Mouse (Mus musculus) right cerebral cortex, adult 2 months (tissue): Measurements from ENCODE around the gene Utp18.
"Not testable (repeated sequence)": the region's sequence is repeated elsewhere in the genome, so short reads cannot be mapped to it uniquely, and the experiment has no call there.

ENCODE experiments used
- DNase-seq, 2 experiments: peaks; one replicate each; pipeline ENCODE4 v3.0.0; 2021 to 2022; ENCODE audit warnings: low spot score in 2 of 2

Utp18 gene

DNA sequence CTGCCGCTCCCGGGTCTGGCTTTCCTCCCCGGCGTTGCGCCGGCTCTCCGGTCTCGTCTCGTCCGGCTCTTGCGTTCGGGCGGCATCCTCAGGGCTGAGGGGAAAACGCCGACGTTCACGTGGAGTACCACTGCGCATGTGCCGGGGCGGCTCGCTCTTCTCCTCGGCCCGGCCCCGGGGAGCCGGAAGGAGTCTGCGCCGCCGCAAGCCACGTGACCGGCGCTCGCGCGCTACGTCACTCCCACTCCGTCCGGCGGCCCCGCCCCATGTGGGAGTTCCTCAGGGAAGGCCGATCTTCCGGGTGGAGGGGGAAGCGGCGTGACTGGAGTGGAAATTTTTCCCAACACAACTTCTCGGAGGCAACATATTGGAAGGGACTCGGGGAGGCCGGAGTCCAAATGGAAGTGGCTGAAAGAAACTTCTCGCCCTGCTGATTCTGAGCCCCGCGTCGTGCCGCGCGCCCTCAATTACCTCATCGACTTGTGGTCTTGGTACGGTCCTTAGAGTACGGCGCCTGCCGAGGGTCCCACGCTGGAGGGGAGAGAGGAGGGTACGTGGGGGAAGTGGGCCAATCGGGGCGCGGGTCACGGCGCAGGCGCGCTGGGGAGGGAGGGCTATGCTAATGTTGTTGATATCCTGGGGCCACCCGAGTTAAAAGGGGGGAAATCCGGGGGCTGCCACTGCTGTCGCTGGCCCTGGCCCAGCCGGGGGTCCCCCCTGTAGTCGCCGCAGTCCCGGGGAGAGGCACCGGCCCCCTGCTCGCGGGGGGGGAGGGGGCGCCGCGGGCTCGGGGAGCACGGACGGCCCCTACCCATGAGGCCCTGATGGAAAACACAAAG lies at the start of gene Utp18, which contains the start of gene Mbtd1:
Gene Utp18, minus strand, starts transcription at position 195 of the 839 bp plus-strand sequence.
Gene Mbtd1, plus strand, starts transcription at position 281 of the 839 bp plus-strand sequence.
- DNase-seq, result peak; percentile 98 to 99

DNA sequence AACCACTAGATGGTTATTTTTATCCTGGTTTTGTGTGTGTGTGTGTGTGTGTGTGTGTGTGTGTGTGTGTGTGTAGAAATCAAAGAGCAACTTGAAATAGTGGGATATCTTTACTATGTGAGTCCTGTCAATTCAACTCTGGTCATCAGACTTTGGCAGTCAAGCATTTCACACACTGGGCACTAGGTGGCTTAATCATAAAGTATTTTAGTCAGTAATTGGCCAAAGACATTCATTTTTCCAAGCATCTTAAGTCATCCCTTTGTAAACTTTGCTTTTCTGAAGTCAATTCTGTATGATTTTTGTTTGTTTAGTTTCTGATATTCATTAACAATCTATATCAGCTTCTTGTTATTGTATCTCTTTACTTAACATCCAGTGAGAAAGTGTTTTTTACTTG lies 43.5 kb upstream of the Utp18 start:
- DNase-seq, result no peak

DNA sequence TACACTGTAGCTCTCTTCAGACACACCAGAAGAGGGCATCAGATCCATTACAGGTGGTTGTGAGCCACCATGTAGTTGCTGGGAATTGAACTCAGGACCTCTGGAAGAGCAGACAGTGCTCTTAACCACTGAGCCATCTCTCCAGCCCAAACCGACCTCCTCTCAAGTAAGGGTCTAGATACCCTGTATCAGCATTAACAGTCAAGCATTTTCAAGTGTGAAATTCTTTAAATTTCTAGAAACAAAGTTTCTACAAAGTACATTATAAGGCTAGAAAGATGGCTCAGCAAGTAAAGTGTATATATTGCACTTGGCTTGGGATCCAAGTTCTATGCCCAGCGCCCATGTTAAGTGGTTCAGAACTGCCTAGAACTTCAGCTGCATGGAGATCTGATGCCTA lies 29.5 kb upstream of the Utp18 start:
- not testable (repeated sequence) for DNase-seq

DNA sequence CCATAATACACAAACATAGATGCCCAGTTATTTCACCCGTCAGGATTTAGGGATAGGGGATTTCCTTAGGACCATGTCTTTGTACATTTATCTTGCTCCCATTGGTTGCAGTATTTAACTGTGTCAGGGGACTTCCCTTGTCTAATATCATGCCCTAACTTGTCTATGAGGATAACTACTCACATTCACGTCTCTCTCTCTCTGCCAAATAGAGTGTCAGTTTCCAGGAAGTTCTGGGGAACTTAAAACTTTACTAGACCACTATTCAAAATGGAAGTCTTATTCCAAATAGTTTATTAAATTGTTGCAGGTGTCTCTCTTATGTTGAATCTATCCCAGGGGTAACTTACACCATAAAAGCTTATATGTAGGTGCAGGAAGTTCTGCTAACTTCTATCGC lies 26.0 kb upstream of the Utp18 start:
- DNase-seq, result no peak

DNA sequence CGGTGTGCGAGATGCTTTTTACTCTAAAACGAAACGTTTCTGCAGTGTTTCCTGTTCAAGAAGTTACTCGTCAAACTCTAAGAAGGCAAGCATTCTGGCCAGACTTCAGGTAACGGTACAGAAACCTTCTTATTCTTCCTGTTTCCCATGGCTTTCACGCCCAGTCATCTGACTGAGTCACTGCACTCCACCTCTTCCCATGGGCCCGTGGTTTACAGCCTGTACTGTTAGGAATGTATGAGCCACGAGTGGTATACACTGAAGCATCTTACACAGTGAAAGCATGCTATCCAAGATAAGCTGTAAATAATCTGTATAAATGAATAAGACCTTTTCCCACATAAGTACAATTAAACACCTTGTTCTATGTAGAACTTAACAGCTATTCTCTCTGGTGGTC lies 23.3 kb upstream of the Utp18 start:
- DNase-seq, result no peak

DNA sequence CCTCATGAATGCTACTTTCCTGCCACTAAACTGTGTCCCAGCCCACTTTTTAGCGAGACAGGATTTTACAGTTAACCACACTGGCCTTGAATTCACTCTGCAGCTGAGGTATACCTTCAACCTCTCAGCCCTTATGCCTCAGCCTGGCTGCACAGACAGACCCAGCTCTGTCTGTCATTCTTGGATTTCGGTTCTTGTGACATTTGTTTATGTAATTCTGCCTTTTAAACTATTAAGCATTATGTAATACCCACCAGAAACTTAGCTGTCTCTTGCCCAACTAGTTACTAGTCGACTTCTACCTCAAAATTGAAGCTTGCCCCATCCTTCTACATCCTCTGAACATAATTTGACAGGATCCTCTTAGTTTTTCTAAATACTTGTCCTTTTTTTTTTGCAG lies 22.3 kb upstream of the Utp18 start:
- DNase-seq, result no peak

DNA sequence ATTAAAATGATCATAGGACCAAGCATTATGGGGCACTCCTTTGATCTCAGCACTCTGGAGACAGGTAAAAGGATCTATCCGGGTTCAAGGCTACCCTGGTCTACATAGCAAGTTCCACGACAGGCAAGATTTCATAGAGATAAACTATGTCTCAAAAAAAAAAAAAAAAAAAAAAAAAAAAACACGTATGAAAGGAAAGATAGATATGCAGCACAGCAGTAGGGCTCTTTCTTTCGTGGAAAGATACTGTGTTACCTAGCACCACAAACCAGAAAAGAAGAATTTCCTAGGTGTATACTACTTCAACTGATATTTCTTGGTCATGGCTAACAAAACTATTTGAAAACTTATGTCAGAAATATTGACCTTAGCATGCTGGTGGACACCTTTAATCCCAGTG lies 21.3 kb upstream of the Utp18 start:
- DNase-seq, result no peak

DNA sequence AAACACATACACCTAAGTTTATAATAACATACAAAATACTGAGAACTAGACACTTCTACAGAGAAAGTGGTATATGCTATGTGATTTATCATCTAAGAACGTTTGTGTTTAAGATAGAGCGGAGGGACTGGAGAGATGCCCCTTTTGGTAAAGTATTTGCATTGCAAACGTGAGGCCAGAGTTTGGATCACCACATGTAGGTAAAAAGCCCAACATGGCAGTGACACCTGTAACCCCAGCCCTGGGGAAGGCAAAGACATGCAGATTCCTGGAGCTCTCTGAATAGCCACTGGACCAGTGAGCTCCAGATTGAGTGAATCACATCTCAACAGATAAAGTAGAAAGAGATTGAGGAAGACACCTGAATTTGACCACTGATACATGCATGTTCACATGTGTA lies 12.2 kb upstream of the Utp18 start:
- DNase-seq, result no peak

DNA sequence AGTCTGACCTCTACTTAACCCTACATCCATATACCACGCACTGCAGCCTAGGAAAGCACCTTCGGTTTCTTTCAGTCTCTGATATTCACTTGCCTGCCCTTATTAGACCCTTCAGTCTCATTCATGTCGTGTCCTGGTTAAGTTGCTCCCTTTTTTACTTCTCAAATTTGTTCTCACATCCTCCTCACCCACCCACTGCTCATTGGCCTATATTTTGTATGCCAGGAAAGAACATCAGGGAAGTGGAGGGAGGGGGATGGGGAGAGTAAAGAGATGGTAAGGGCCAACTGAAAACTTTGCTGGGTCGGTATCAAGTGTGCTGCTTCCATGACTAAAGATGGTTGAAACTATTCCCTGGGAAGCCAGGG lies 1.5 kb upstream of the Utp18 start:
- peak in 1 of 2 experiments; percentile 18 for DNase-seq

DNA sequence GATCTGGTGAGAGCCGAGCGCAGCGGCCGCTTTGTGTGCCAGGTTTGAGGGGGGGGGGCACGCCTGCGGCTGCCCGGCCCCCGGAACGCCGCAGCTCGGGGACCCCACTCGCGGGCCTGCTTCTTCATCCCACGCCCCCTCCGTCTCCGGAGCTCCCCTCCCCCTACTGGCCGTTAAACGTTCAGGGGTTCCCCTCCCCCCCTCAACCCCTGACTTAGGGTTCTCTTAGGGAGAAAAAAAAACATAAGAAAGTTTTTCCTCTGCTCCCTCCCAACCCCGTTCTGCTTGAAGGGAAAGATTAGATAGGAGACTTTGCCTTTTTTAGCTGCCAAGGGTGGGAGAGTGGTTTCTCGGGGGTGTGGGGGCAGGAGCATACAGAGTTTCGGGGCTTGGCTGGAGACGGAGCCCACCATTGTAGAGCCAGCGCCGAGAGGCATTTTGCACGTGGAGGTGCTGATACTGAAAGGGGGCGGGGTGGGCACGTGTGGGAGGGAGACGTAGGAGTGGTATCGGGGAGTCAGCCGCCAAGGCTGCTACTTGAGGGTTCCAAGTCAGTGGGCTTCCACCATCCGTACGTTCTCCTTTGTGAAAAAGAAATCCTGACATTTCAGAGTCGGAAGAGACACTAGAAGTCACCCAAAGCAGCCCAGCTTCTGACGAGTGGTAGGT lies 979 bp upstream of the Utp18 start:
- peak in 1 of 2 experiments; percentile 15 for DNase-seq

DNA sequence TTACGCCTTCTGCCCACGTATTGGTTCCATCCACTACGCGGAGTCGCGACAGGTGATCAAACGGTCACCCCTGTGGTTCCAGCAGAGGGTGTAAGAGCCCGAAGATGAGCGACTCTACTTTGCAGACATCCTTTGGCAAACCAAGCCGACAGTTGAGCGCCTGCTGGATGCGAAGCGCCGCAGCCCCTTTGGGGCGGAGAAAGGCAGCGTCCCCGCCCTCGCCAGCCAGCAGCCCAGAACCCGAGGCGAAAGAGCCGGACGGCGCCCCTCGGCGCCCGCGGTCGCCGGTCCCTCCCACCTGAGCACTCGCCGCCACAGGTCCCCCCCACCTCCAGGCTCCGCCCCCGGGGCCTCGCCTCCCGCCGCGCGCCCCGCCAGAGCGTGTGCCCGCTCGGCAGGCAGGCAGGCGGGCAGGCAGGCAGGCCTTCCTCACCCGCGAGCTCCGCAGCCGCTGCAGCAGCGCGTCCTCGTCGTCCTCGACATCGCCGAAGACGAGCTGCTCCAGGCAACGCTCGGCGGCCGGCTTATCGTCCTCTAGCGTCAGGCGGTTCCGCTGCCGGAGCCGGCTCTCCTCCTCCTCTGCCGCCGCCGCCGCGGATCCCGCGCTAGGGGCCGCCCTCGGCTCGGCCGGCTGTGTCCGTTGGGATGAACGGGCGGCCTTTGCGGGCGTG lies 530 bp downstream of the Utp18 start:
- DNase-seq, result peak; percentile 41

DNA sequence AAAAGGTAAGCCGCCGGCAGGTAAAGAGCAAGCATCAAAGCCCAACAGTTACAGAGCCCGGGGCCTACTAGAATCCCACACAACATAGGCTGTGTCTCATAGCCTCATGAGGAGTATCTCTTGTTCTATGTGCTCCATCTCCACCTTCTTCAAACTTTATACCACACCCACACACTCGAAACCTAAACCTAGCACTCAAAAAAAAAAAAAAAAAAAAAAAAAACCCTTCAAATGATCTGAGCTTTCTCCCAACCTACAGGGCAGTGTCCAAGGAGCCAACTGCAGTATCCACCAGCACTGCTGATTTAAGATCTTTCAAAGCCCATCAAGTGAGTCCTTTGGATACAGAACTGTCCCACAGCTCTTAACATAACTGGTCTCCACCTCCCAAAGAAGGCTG lies 1.5 kb downstream of the Utp18 start:
- DNase-seq, result no peak

DNA sequence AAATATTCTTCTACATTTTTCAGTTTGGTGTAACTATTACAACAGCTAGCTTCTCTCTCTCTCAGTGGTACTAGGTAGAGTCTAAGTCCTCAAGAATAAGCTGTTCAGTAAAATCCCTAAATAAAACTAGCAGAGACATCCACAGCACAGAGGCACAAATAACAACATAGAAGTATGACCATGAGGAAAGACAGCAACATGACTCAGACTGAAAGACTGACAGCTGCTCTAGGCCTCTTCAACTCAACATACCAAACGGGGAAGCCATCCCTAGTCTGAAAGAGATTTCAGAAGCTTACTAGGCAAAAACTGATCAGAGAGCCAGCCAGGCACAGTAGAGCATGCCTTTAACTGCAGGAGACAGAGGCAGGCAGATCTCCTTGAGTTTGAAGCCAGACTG lies 22.9 kb downstream of the Utp18 start:
- no peak for DNase-seq

DNA sequence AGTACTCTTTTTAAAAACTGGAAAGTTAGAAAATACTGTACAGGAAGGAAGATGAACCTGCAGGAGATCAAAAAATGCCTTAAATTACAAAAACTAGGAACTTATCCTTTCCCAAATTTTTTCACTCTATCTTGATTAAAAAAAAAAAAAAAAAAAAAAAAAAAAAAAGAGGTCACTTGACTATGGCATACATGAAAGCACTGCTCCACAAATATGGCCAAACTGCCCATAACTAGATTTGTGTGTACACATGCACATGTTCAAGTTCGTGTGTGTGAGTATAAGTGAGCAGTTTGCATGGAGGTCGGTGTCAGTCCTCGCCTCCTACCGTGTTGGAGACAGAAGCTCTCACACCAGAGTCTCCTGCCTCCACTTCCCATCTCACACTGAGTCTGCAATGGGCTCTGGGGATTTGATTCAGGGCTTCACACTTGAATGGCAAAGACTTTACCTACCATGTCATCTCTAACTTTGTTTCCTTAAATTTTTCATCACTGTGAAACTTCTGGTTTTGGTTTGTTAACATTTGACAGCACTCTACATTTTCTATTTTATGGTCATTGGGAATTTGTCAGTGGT lies 23.4 kb downstream of the Utp18 start:
- DNase-seq, result no peak

DNA sequence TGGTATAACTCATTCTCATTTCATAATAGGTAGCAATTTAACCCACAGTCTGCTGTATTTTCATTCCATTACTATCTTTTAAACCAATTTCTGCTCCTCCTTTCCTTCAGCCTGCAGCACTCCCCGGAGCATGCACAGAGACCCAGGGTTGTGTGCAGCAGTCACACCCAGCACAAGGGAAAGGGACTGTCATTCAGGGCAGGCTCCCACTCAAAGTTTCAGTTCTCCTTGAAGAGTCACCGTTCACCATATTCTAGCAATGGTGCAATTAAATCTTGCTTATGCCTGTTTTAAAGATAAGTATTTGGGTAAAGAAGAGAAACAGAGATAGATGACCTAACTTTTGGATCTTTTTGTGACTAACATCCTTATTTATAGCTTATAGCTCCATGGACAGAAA lies 24.4 kb downstream of the Utp18 start:
- no peak for DNase-seq

DNA sequence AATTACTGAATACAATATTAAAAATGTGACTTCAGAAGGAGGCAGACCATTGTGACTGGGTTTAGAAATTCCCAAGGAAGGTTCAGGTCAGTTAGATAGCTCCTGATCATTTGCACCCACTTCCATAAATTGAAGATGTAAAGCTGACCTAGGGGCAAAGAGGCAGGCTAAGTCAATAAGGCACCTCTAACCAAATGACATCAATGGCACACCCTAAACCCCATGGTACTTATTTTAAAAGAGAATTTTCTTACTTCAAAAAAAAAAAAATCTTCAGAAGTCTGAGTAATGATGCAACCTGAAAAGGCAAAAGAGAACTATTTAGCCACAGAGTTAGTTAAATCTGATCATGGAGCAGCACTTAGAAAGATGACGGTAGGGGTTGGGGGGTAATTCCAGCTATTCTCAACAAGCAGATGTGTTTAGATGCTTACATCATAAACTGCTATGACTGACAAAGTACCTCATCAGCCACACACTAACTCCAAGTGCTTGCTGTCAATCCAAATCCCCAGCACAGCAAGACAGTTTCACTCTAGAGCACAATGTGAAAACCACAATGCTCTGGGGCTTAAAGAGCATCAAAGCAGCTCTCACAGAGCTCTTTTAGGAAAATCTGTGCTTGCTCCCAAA lies 24.9 kb downstream of the Utp18 start:
- no peak for DNase-seq

DNA sequence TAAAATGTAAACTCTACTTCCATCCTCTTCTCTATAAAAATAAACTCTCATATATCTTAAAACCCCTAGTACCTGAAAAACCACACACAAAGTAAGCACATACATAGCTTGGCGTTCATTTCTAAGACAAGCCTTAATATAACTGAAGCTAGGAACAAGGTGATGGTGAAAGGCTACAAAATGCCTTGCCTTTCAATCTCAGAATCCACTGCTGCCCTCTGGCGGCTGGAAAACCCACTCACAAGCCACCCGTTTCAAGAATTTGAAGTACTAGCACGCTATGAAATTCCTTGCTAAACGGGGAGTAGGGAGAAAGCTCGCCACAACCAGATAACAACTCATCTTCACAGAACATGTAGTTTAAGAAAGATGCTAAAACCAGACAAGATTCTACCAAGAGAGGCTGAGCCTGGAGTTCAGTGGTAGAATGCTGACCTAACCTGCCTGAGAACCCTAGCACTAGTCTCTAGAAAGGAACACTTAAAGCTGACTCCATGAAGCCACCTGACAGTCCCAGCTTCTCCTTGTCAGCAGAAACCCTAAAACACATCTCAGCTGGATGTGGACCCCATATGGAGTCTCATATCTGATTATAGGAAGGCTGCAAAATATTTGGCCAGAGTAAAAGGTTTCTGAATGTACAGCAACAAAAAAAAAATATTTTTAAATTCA lies 29.1 kb downstream of the Utp18 start:
- peak; percentile 93 to 97 for DNase-seq

DNA sequence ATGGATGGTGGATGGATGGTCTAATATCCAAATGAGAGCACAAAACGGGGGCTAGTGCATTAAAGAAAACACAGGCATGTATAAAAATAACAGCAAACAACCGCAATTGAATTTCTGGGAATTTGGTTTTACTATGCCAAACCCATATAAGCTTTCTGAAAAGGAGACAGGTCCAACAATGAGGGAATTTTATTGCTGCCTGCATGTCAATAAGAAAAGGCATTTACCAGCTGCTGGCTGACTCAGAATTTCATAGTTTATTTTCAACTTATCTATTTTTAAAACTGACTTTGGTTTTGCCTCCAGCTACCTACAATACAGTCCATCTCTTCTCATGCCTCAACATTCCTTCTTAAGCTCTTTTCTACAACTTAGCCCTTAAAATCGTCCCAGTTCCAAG lies 33.0 kb downstream of the Utp18 start:
- DNase-seq, result no peak

DNA sequence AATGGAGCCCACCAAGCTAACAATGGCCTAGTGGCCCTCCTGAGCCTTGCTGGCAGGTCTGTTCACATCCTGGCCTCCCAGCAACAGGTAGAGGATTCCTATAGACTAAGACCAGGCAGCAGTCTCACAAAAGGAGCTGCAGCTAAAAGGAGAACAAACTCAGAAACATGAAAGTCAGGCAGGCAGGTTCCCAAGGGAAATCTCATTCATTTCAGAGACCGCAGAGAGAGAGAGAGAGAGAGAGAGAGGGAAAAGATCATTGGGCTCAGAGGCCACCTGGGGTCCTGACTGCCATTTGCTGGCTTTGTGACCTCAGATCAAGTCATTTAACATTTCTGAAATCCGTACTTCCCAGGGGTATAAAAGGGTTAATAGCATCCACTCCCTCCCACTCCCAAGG lies 38.2 kb downstream of the Utp18 start:
- no peak for DNase-seq

DNA sequence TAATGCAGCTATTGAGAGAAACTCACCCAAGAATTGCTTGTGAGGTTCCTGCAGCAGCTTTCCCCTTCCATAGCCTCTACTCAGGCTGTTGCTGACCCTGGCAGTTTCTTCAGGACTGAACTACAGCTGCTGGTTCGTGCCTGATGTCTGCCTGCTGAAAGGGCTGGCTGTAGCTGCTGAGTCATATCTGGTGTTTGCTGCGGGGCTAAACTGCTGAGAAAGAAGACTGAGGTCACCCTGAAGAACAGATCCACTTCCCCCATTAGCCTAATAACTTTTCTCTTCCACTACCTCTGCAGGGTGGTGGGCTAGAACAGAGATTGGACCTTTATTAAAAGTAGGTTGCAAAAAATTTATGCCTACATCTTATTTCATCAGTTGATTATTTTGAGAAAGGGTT lies 49.8 kb downstream of the Utp18 start:
- no peak for DNase-seq

DNA sequence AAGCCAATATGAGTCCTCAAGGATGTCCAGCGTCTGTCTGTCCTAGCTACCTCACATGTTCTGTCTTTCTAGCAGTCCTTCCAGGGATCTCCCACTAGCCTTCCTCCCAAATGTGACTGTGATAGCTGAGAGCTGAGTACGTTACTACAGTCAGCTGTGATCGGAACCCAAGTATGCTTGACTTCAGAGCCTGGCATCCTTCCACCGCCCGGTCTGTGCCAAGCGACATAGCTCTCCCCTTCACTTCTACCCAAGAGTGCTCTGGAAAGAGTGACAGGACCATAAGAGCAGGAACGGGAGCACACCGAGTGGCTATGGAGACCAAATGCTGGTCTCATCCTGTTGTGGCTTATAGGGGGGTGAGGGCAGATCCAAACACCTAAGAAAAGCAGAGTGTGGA lies 55.6 kb downstream of the Utp18 start:
- DNase-seq, result no peak
